Mouse (Mus musculus) MEL (cell line): ENCODE results near the gene Dnajc5.

Experiments used
- CTCF ChIP-seq, 3 experiments: IDR thresholded peaks in 2 of 3; conservative IDR thresholded peaks in 1 of 3; 2 replicates each; pipeline ENCODE4 v1.5.1; 2011 to 2012; ENCODE audit warnings: low read length in 3 of 3, low read depth in 2 of 3, mild to moderate bottlenecking in 2 of 3, improper control_type of control experiment in 1 of 3, inconsistent platforms in 1 of 3, mixed read lengths in 1 of 3, moderate library complexity in 1 of 3; ENCODE audit not compliant: control insufficient read depth in 1 of 3, insufficient read depth in 1 of 3, poor library complexity in 1 of 3, severe bottlenecking in 1 of 3
- ELF1 ChIP-seq: IDR thresholded peaks from 2 replicates; pipeline ENCODE4 v1.6.1; 2014; ENCODE audit warnings: low read depth, mild to moderate bottlenecking, inconsistent platforms, low read length, improper control_type of control experiment, moderate library complexity
- HCFC1 ChIP-seq: IDR thresholded peaks from 2 replicates; pipeline ENCODE4 v1.6.1; 2012; ENCODE audit warnings: low read depth, mild to moderate bottlenecking, inconsistent platforms, low read length, improper control_type of control experiment, moderate library complexity
- POLR2A ChIP-seq, 2 experiments: IDR thresholded peaks; 2 replicates each; pipeline ENCODE4 v1.6.1; 2011 to 2012; ENCODE audit warnings: low read length in 2 of 2, mild to moderate bottlenecking in 2 of 2, control low read depth in 1 of 2, improper control_type of control experiment in 1 of 2, low read depth in 1 of 2, moderate library complexity in 1 of 2; ENCODE audit not compliant: control insufficient read depth in 1 of 2, insufficient read depth in 1 of 2, poor library complexity in 1 of 2
- POLR2AphosphoS5 ChIP-seq: IDR thresholded peaks from 2 replicates; pipeline ENCODE4 v1.6.1; 2012; ENCODE audit warnings: low read depth, borderline replicate concordance, mild to moderate bottlenecking, inconsistent platforms, low read length, moderate library complexity, mixed read lengths
- TBP ChIP-seq: IDR thresholded peaks from 2 replicates; pipeline ENCODE4 v1.8.0; 2011; ENCODE audit warnings: low read depth, low read length, improper control_type of control experiment
- TCF12 ChIP-seq: IDR thresholded peaks from 2 replicates; pipeline ENCODE4 v1.6.1; 2014; ENCODE audit warnings: low read depth, mild to moderate bottlenecking, inconsistent platforms, low read length, improper control_type of control experiment, moderate library complexity

DNA sequence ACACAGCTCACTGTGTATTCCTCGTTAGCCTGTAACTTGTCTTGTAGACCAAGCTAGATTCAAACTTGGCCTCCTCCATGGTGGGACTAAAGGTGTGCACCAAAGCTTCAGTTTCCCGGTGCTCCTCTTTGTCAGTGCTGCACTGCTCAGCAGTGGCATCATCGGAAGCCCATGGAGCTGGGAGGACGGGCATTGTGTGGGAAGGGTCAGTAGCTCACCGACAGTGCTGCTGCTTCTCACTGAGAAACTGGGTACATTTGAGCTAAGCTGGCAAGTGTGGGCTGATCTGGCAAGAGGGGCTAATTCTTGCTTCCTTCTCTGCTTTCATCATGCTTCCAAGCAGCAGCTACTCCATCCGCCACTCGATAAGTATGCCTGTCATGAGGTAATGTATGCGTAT is 9.1 kb upstream of the Dnajc5 start:
- no peak for TF ChIP-seq TBP
- no peak for TF ChIP-seq POLR2AphosphoS5
- no peak for TF ChIP-seq CTCF (IDR thresholded peaks at IDR 0.05 in 2 of 3, conservative IDR thresholded peaks at IDR 0.05 in 1 of 3; ENCODE audit: control insufficient read depth in 1 of 3, insufficient read depth in 1 of 3, low read depth in 2 of 3, low read length in 3 of 3, poor library complexity in 1 of 3, severe bottlenecking in 1 of 3)
- TF ChIP-seq ELF1: no peak
- no peak for TF ChIP-seq HCFC1
- TF ChIP-seq TCF12: no peak
- TF ChIP-seq POLR2A (IDR thresholded peaks at IDR 0.05; ENCODE audit: control insufficient read depth in 1 of 2, insufficient read depth in 1 of 2, low read depth in 1 of 2, low read length in 2 of 2, poor library complexity in 1 of 2): no peak
